Mouse (Mus musculus) liver, adult 2 months (tissue): ENCODE data around the gene Klhl8. TPM values are rescaled to one million over a fixed set of nuclear protein-coding genes. Genes with fewer than 3 reads are reported as not detected.
"Not testable (repeated sequence)": the region's sequence is repeated elsewhere in the genome, so short reads cannot be mapped to it uniquely, and the experiment has no call there.

ENCODE experiments used
- DNase-seq: peaks from one replicate; pipeline ENCODE4 v3.0.0-alpha.2; 2011; ENCODE audit warnings: low read depth, low spot score; ENCODE audit errors: extremely low read depth
- H3K27ac ChIP-seq: fragments of 200-500 bp; replicated peaks from 2 replicates; pipeline ENCODE4 v1.5.1; 2012; ENCODE audit warnings: low read depth, mild to moderate bottlenecking, control low read depth, inconsistent platforms, low read length; ENCODE audit not compliant: insufficient read depth
- H3K27me3 ChIP-seq: fragments of 200-500 bp; 2 replicates; pipeline ENCODE4 v1.6.1; 2012; ENCODE audit warnings: mild to moderate bottlenecking, moderate library complexity, low read length, inconsistent platforms; ENCODE audit not compliant: control insufficient read depth, insufficient read depth
- H3K36me3 ChIP-seq: fragments of 200-500 bp; 2 replicates; pipeline ENCODE4 v1.6.1; 2012; ENCODE audit warnings: low read length, inconsistent platforms; ENCODE audit not compliant: control insufficient read depth, insufficient read depth
- H3K4me1 ChIP-seq: fragments of 200-500 bp; 2 replicates; pipeline ENCODE4 v1.6.1; 2011; ENCODE audit warnings: low read length; ENCODE audit not compliant: control insufficient read depth, insufficient read depth
- H3K4me3 ChIP-seq: fragments of 200-500 bp; 2 replicates; pipeline ENCODE4 v1.5.1; 2011; ENCODE audit warnings: low read depth, mild to moderate bottlenecking, control low read depth, low read length, moderate library complexity; ENCODE audit not compliant: insufficient read depth
- H3K79me2 ChIP-seq: fragments of 200-500 bp; 2 replicates; pipeline ENCODE4 v1.6.1; 2012; ENCODE audit warnings: inconsistent platforms, mild to moderate bottlenecking, low read length, moderate library complexity; ENCODE audit not compliant: control insufficient read depth, insufficient read depth
- H3K9ac ChIP-seq: fragments of 200-500 bp; 2 replicates; pipeline ENCODE4 v1.6.1; 2012; ENCODE audit warnings: low read depth, mild to moderate bottlenecking, control low read depth, inconsistent platforms, low read length
- CTCF ChIP-seq: fragments of 200-500 bp; IDR thresholded peaks from 2 replicates; pipeline ENCODE4 v1.5.1; 2011; ENCODE audit warnings: low read depth, low read length, control low read depth
- POLR2A ChIP-seq: fragments of 200-500 bp; IDR thresholded peaks from 2 replicates; pipeline ENCODE4 v1.6.1; 2011; ENCODE audit warnings: low read length, control low read depth; ENCODE audit not compliant: insufficient read depth; ENCODE audit errors: extremely low read depth
- WGBS: fragments of 180-500 bp; shearing (Covaris S2); methylation state at CpG from one replicate; pipeline ENCODE4 v1.1.7; 2018; 5-methylcytosine and 5-hydroxymethylcytosine counted together
- polyA plus RNA-seq: library from polyadenylated mRNA; depleted of rRNA; stranded (reverse); fragments of >200 nt; gene quantifications from 2 replicates; pipeline ENCODE4 v1.2.3, GENCODE M21; 2012
- total RNA-seq: library from RNA; depleted of rRNA; stranded (reverse); fragments of >200 nt; gene quantifications from 2 replicates; pipeline ENCODE4 v1.2.3, GENCODE M21; 2014

Gene Klhl8
- total and polyA plus RNA-seq, 2 experiments, result 1.3 to 2.6 TPM

- no peaks in the 10 kb centered on the region for H3K27me3 ChIP-seq
- no peak overlapping the region for H3K27ac ChIP-seq
- H3K9ac ChIP-seq, result no peak overlapping the region
- 73% methylated on average over 7 of the region's 7 CpGs for WGBS
- no peaks in the 10 kb centered on the region for H3K36me3 ChIP-seq
- H3K79me2 ChIP-seq, result no peaks in the 10 kb centered on the region
- TF ChIP-seq POLR2A, result no peak
- no peak for TF ChIP-seq CTCF
- no peak for DNase-seq
- no peak overlapping the region for H3K4me3 ChIP-seq
- H3K4me1 ChIP-seq, result no peaks in the 10 kb centered on the region
Measured at GRCm38 (mm10) chr5:103939350-103939652, 28.2 kb upstream of the Klhl8 start.

DNA sequence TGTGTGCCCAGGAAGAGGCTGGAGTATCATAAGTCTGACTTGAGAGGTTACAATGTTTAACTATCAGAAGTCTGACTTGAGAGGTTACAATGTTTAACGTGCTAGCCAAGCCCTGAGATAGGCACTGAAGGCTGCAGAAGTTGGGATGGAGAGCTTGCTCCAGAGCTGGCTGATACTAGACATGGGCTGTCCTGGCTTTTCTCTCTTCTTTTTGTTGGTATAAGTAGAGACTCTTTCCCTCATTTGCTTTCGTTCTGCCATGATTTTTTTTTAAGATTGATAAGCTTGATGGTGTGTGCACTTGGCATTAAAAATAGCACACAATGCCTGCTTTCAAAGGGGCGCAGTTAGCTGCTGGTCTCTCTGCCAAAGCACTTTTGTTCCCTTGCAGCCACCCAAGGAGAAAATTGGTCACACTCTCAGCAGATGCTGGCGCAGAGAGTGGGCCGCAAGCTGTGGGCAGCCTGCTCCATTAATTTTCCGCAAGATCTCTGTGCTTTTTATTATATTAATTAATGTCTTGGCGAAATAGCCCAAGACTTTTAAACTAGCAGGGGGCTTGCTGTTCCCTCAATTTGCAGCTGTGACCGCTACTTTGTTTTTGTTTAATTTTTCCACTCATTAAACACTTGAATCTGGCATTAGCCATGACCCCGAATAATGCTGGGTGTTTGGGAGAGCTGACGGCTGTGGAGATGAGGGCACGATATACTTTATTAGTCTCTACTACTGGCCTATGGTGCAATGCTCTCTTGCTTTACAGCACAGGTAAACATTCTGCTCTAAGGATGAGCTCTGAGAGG is 27.7 kb upstream of the Klhl8 start:
- Histone ChIP-seq H3K27ac (no peak overlapping the region), H3K9ac (no peak overlapping the region), H3K36me3 (no peaks in the 10 kb centered on the region), H3K4me3 (no peak overlapping the region), H3K27me3 (no peaks in the 10 kb centered on the region), H3K79me2 (no peaks in the 10 kb centered on the region), H3K4me1 (no peaks in the 10 kb centered on the region)
- TF ChIP-seq POLR2A (no peak), CTCF (no peak)
- no peak for DNase-seq
- 81% methylated on average over 11 of the region's 11 CpGs for WGBS

- peak; percentile 90 for TF ChIP-seq CTCF
- no peak for TF ChIP-seq POLR2A
Measured at GRCm38 (mm10) chr5:103936906-103937589, 26.0 kb upstream of the Klhl8 start.

GRCm38 (mm10) chr5:103931924-103932323 is 20.9 kb upstream of the Klhl8 start:
- H3K27me3 ChIP-seq, H3K4me3 ChIP-seq, H3K79me2 ChIP-seq, H3K36me3 ChIP-seq, H3K9ac ChIP-seq, DNase-seq, H3K4me1 ChIP-seq, H3K27ac ChIP-seq: not testable (repeated sequence)

More at GRCm38 (mm10) chr5:103936906-103937589, 26.0 kb upstream of the Klhl8 start:
- peak; percentile 22 for DNase-seq
- H3K36me3 ChIP-seq, result no peaks in the 10 kb centered on the region
- no peaks in the 10 kb centered on the region for H3K27me3 ChIP-seq
- no peak overlapping the region for H3K9ac ChIP-seq
- H3K4me3 ChIP-seq, result no peak overlapping the region
- no peaks in the 10 kb centered on the region for H3K4me1 ChIP-seq
- no peak overlapping the region for H3K27ac ChIP-seq
- no peaks in the 10 kb centered on the region for H3K79me2 ChIP-seq
- 64% methylated on average over 14 of the region's 14 CpGs for WGBS

DNA sequence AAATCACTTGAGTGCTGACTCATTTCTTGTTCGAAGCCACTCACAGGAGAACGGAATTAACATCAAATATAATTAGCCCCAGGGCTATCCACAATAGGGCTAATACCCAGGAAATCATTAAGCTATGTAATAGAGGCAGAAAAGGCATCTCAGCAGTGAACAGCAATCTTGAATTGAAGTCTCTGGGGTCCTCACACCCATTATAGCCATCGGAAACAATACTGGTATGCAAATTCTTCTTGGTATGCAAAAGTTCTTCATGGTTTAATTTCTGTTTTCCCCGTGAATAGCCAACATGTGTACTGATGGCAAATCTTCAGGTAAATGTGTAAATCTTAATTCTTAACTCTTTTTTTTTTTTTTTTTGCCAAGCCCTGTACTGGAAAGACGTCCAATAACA is 19.5 kb upstream of the Klhl8 start:
- no peaks in the 10 kb centered on the region for H3K36me3 ChIP-seq
- WGBS, result 82% methylated on average over 5 of the region's 5 CpGs
- no peak overlapping the region for H3K27ac ChIP-seq
- H3K4me1 ChIP-seq, result peaks cover 4% of the 10 kb centered on the region
- H3K79me2 ChIP-seq, result no peaks in the 10 kb centered on the region
- H3K27me3 ChIP-seq, result no peaks in the 10 kb centered on the region
- no peak for TF ChIP-seq CTCF
- DNase-seq, result no peak
- no peak overlapping the region for H3K9ac ChIP-seq
- H3K4me3 ChIP-seq, result no peak overlapping the region

- 20% methylated on average over 7 of the region's 7 CpGs for WGBS
- H3K9ac ChIP-seq, result peak overlapping the region; percentile 90; the same call in 1 of the 2 replicates
- no peaks in the 10 kb centered on the region for H3K27me3 ChIP-seq
- no peak for TF ChIP-seq POLR2A
- TF ChIP-seq CTCF, result no peak
- H3K36me3 ChIP-seq, result no peaks in the 10 kb centered on the region
- H3K4me1 ChIP-seq, result peaks cover 4% of the 10 kb centered on the region
- 0 out of 2 replicates have a peak overlapping the region, but pooled peaks have one; percentile 75 for H3K4me3 ChIP-seq
- peak overlapping the region; percentile 67; the same call in 1 of the 2 replicates for H3K27ac ChIP-seq
- no peaks in the 10 kb centered on the region for H3K79me2 ChIP-seq
- no peak for DNase-seq
Measured at GRCm38 (mm10) chr5:103928196-103928550, 17.1 kb upstream of the Klhl8 start.
